Mouse (Mus musculus): Measurements from ENCODE around the gene Dysf. TPM values are rescaled to one million over a fixed set of nuclear protein-coding genes. Genes with fewer than 3 reads are reported as not detected.

Dysf gene
- polyA plus RNA-seq, 1 experiment from 2014 or later, result 13.1 TPM

DNA sequence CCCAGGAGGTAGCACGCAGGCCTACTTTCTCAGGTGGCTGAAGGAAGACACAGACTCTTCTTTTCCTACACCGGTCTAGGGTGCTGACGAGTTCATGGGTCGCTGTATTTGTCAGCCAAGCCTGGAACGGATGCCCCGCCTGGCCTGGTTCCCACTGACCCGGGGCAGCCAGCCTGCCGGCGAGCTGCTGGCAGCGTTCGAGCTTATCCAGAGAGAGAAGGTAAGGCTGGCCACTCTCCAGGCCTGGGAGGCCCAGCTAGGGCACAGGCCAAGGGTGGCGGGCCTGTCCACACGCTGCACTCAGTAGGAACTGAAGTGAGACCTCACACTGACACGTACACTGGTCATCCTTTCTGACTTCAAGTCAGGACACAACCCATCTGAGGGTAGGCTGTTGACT, 131.5 kb downstream of the Dysf start:
- H3K9me3 ChIP-seq, result no peaks in the 10 kb centered on the region
- H3K4me3 ChIP-seq, result no peak overlapping the region
- WGBS, result 35% methylated on average over 14 of the region's 14 CpGs
- H3K9ac ChIP-seq, result no peak overlapping the region
- H3K27me3 ChIP-seq (replicated peaks), result no peaks in the 10 kb centered on the region
- no peak overlapping the region for H3K4me2 ChIP-seq
- no peak for ATAC-seq (ENCODE audit: extremely low read depth, insufficient number of reproducible peaks, low FRiP score, low TSS enrichment)
- peaks cover 27% of the 10 kb centered on the region for H3K36me3 ChIP-seq
- H3K4me1 ChIP-seq, result peaks cover 36% of the 10 kb centered on the region
- 0 out of 2 replicates have a peak overlapping the region, but pooled peaks have one; percentile 8 for H3K27ac ChIP-seq (replicated peaks)

GRCm38 (mm10) chr6:84142481-84142880, 134.1 kb downstream of the Dysf start:
- no peaks in the 10 kb centered on the region for H3K9me3 ChIP-seq
- H3K4me3 ChIP-seq, result no peak overlapping the region
- no peak overlapping the region for H3K4me2 ChIP-seq
- H3K9ac ChIP-seq, result no peak overlapping the region
- peaks cover 20% of the 10 kb centered on the region for H3K36me3 ChIP-seq
- H3K4me1 ChIP-seq, result peaks cover 33% of the 10 kb centered on the region
- no peak overlapping the region for H3K27ac ChIP-seq (replicated peaks)
- no peaks in the 10 kb centered on the region for H3K27me3 ChIP-seq (replicated peaks)
- WGBS, result 80% methylated on average over 9 of the region's 9 CpGs
- no peak for ATAC-seq (ENCODE audit: extremely low read depth, insufficient number of reproducible peaks, low FRiP score, low TSS enrichment)

DNA sequence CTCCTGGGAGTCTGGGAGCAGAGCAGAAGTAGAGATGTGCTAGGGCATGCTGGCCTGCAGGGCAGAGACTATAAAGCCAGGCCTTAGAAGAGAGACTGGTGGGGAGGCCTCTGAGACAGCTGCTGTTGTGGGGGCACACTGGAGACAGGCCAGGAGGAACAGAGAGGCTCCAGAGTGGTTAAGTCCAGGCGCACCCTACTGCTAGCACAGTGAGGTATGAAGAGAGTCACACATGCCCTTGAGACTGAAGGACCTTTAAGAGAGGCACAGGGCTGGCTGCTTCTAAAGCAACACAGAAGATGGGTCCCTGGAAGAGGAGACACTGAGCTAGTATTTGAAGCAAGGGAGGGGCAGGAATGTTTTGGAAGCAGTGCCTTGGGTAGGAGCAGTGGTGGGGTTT, 134.9 kb downstream of the Dysf start:
- no peaks in the 10 kb centered on the region for H3K27me3 ChIP-seq (replicated peaks)
- H3K4me1 ChIP-seq, result peaks cover 33% of the 10 kb centered on the region
- no peaks in the 10 kb centered on the region for H3K9me3 ChIP-seq
- WGBS, result 59% methylated on average over 1 of the region's 1 CpGs
- H3K4me3 ChIP-seq, result no peak overlapping the region
- no peak for ATAC-seq (ENCODE audit: extremely low read depth, insufficient number of reproducible peaks, low FRiP score, low TSS enrichment)
- peaks cover 20% of the 10 kb centered on the region for H3K36me3 ChIP-seq
- H3K27ac ChIP-seq (replicated peaks), result 0 out of 2 replicates have a peak overlapping the region, but pooled peaks have one; percentile 3
- H3K4me2 ChIP-seq, result no peak overlapping the region
- no peak overlapping the region for H3K9ac ChIP-seq

DNA sequence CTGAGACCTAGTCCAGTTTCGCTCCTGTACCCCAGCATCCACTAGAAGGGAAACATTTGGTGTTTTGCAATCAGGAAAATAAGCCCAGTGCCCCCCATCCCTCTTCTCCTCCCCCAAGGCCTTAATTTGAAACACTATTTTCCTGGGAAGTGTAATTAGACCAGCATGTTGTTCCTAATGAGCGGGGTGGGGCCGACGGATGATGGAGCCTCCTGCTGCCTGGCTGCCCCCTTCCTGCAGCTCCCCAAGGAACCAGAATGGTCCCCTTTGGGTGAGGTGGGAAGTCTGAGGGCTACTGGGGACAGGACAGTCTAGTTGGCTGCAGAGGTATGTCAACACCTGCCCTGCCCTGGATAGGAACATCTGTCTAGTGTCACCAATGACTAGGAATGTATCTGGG, 136.0 kb downstream of the Dysf start:
- no peak overlapping the region for H3K4me3 ChIP-seq
- H3K27ac ChIP-seq (replicated peaks), result no peak overlapping the region
- ATAC-seq (ENCODE audit: extremely low read depth, insufficient number of reproducible peaks, low FRiP score, low TSS enrichment), result no peak
- no peak overlapping the region for H3K9ac ChIP-seq
- H3K36me3 ChIP-seq, result peaks cover 13% of the 10 kb centered on the region
- no peaks in the 10 kb centered on the region for H3K27me3 ChIP-seq (replicated peaks)
- no peaks in the 10 kb centered on the region for H3K9me3 ChIP-seq
- 91% methylated on average over 4 of the region's 4 CpGs for WGBS
- no peak overlapping the region for H3K4me2 ChIP-seq
- H3K4me1 ChIP-seq, result peaks cover 30% of the 10 kb centered on the region

DNA sequence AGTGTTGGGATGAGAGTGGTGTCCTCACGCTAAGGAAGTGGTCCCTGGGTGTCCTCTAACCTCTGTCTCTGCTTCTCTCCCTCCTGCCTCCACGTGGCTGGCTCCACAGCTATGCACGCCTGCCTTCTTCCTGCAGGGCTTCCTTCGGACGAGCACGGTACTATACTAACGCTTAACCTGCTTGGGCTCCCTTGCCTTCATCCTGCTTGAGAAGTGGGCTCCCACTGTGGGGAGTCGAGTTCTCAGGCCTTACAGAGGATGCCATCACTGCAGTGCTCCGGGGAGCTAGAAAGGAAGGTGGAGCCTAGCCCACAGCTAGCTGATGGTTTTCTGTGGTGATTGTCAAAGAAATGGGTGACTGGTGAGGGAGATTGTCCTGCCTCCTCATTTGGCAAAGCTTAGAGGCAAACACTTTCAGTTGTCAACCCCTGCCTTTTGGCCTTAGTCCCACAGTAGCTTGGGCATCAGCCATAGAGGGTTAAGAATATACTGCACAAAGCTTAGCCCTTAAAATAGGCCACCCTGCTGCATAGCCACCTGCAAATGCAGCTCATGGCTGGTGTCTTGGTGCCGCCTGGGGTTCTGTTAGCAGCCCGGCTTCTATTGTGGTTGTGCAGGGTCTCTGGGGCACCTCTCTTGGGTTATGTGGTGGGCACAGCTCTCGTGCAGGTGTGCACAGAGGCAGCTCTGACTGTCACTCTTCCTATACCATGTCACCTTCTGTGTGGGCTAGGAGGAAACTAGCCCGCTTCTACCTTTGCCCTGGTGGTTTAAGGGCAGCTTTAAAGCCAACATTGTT, 139.0 kb downstream of the Dysf start:
- 81% methylated on average over 13 of the region's 13 CpGs for WGBS
- no peak overlapping the region for H3K27ac ChIP-seq (replicated peaks)

GRCm38 (mm10) chr6:84148470-84148869, 140.1 kb downstream of the Dysf start:
- Histone ChIP-seq H3K27me3 (replicated peaks) (no peaks in the 10 kb centered on the region), H3K9me3 (no peaks in the 10 kb centered on the region), H3K36me3 (peaks cover 25% of the 10 kb centered on the region), H3K27ac (replicated peaks) (no peak overlapping the region), H3K9ac (no peak overlapping the region), H3K4me1 (peaks cover 13% of the 10 kb centered on the region), H3K4me2 (no peak overlapping the region), H3K4me3 (no peak overlapping the region)
- no peak for ATAC-seq (ENCODE audit: extremely low read depth, insufficient number of reproducible peaks, low FRiP score, low TSS enrichment)
- WGBS, result 64% methylated on average over 6 of the region's 6 CpGs

More for the DNA sequence above, 139.0 kb downstream of the Dysf start:
- peaks cover 24% of the 10 kb centered on the region for H3K4me1 ChIP-seq
- no peaks in the 10 kb centered on the region for H3K9me3 ChIP-seq
- H3K36me3 ChIP-seq, result peaks cover 15% of the 10 kb centered on the region
- ATAC-seq (ENCODE audit: extremely low read depth, insufficient number of reproducible peaks, low FRiP score, low TSS enrichment), result no peak
- no peak overlapping the region for H3K4me3 ChIP-seq
- no peaks in the 10 kb centered on the region for H3K27me3 ChIP-seq (replicated peaks)
- no peak overlapping the region for H3K9ac ChIP-seq
- H3K4me2 ChIP-seq, result no peak overlapping the region

- no peak for ATAC-seq (ENCODE audit: extremely low read depth, insufficient number of reproducible peaks, low FRiP score, low TSS enrichment)
- Histone ChIP-seq H3K27ac (replicated peaks) (peak overlapping the region; percentile 36), H3K4me3 (no peak overlapping the region), H3K9me3 (no peaks in the 10 kb centered on the region), H3K27me3 (replicated peaks) (no peaks in the 10 kb centered on the region), H3K36me3 (peaks cover 32% of the 10 kb centered on the region), H3K9ac (no peak overlapping the region), H3K4me2 (no peak overlapping the region), H3K4me1 (peaks cover 31% of the 10 kb centered on the region)
- 72% methylated on average over 2 of the region's 2 CpGs for WGBS
Observed at GRCm38 (mm10) chr6:84154508-84154907, 146.1 kb downstream of the Dysf start.

GRCm38 (mm10) chr6:84155765-84156164, 147.4 kb downstream of the Dysf start:
- ATAC-seq (ENCODE audit: extremely low read depth, insufficient number of reproducible peaks, low FRiP score, low TSS enrichment), result no peak
- Histone ChIP-seq H3K27me3 (replicated peaks) (no peaks in the 10 kb centered on the region), H3K9ac (no peak overlapping the region), H3K9me3 (no peaks in the 10 kb centered on the region), H3K4me1 (peaks cover 31% of the 10 kb centered on the region), H3K4me2 (no peak overlapping the region), H3K27ac (replicated peaks) (peak overlapping the region; percentile 81), H3K36me3 (peaks cover 27% of the 10 kb centered on the region), H3K4me3 (no peak overlapping the region)
- 38% methylated on average over 3 of the region's 3 CpGs for WGBS

GRCm38 (mm10) chr6:84156481-84157025, 148.2 kb downstream of the Dysf start:
- Histone ChIP-seq H3K4me2 (no peak overlapping the region), H3K27me3 (replicated peaks) (no peaks in the 10 kb centered on the region), H3K36me3 (peaks cover 30% of the 10 kb centered on the region), H3K9ac (no peak overlapping the region), H3K9me3 (no peaks in the 10 kb centered on the region), H3K27ac (replicated peaks) (peak overlapping the region; percentile 81), H3K4me1 (peaks cover 25% of the 10 kb centered on the region), H3K4me3 (no peak overlapping the region)
- 66% methylated on average over 4 of the region's 4 CpGs for WGBS
- no peak for ATAC-seq (ENCODE audit: extremely low read depth, insufficient number of reproducible peaks, low FRiP score, low TSS enrichment)

- Histone ChIP-seq H3K4me1 (peaks cover 23% of the 10 kb centered on the region), H3K27ac (replicated peaks) (no peak overlapping the region), H3K9me3 (peaks cover 5% of the 10 kb centered on the region; the same call in 1 of the 2 replicates), H3K4me3 (no peak overlapping the region), H3K27me3 (replicated peaks) (no peaks in the 10 kb centered on the region), H3K36me3 (peaks cover 17% of the 10 kb centered on the region), H3K4me2 (no peak overlapping the region), H3K9ac (no peak overlapping the region)
- no peak for ATAC-seq (ENCODE audit: extremely low read depth, insufficient number of reproducible peaks, low FRiP score, low TSS enrichment)
- WGBS, result 87% methylated on average over 4 of the region's 4 CpGs
Observed at GRCm38 (mm10) chr6:84159046-84159445, 150.7 kb downstream of the Dysf start.

DNA sequence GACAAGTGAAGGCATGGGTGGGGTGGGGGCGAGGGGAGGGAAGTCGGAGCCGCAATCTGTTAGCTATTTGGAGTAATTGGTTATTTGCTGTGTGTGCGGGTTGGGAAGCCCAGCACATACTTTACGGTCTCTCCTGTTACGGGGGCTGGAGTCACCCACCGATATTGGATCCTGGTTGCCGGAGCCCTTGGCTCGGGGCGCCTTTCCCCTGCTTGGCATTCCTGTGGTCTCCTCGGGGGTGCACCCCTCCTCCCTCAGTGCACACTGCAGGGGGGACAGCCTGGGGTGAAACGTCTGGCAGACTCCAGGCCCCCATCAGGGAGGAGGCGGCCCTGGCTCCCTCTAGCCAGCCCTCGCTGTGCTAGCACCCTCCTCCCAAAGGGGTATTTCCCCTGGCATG, 159.2 kb downstream of the Dysf start:
- Histone ChIP-seq H3K9me3 (peaks cover 3% of the 10 kb centered on the region; the same call in 1 of the 2 replicates), H3K27me3 (replicated peaks) (no peaks in the 10 kb centered on the region), H3K9ac (no peak overlapping the region), H3K4me3 (no peak overlapping the region), H3K36me3 (peaks cover 13% of the 10 kb centered on the region), H3K27ac (replicated peaks) (no peak overlapping the region), H3K4me2 (no peak overlapping the region), H3K4me1 (peaks cover 4% of the 10 kb centered on the region)
- whole genome bisulfite sequencing, result 75% methylated on average over 14 of the region's 14 CpGs
- ATAC-seq (ENCODE audit: extremely low read depth, insufficient number of reproducible peaks, low FRiP score, low TSS enrichment), result no peak

- WGBS, result 96% methylated on average over 1 of the region's 1 CpGs
- Histone ChIP-seq H3K9ac (no peak overlapping the region), H3K27me3 (replicated peaks) (no peaks in the 10 kb centered on the region), H3K4me3 (no peak overlapping the region), H3K27ac (replicated peaks) (no peak overlapping the region), H3K9me3 (no peaks in the 10 kb centered on the region), H3K4me1 (peaks cover 4% of the 10 kb centered on the region), H3K4me2 (no peak overlapping the region), H3K36me3 (peaks cover 19% of the 10 kb centered on the region)
- no peak for ATAC-seq (ENCODE audit: extremely low read depth, insufficient number of reproducible peaks, low FRiP score, low TSS enrichment)
Observed at GRCm38 (mm10) chr6:84168571-84168970, 160.2 kb downstream of the Dysf start.

Data from heart, embryonic 13.5 days (tissue).